10 mouse cellular contexts compared by ENCODE assay signal in genomic region chr10:40328004-40328551, GRCm38 (mm10). TPM values are rescaled to one million over a fixed set of nuclear protein-coding genes. Genes with fewer than 3 reads are reported as not detected.
DNase-seq lines count a peak whose midpoint lies in the region; ATAC-seq lines count a peak whose summit lies in the region.
"Had no signal": no experiment of that assay in that cellular context is flagged by ENCODE, and none has a peak within 500 bp of the region (broad histone marks: within the 10 kb centered on the region; RNA-seq: fewer than 3 reads in every experiment).

No protein-coding gene starts in this region.

- 75% methylated on average over 9 of the region's 9 CpGs for WGBS in kidney, embryonic 15.5 days
- 52% methylated on average over 9 of the region's 9 CpGs for WGBS in intestine, embryonic 14.5 days
- 83% methylated on average over 9 of the region's 9 CpGs for WGBS in forebrain, embryonic 16.5 days
- 86% methylated on average over 9 of the region's 9 CpGs for WGBS in midbrain, embryonic 10.5 days

- no peaks in the 10 kb centered on the region for H3K27me3 ChIP-seq in kidney, embryonic 15.5 days
- H3K27me3 ChIP-seq in intestine, embryonic 14.5 days (replicated peaks; ENCODE audit: control insufficient read depth, insufficient read depth, low read length): no peaks in the 10 kb centered on the region
- no peaks in the 10 kb centered on the region for H3K27me3 ChIP-seq in forebrain, embryonic 16.5 days (replicated peaks; ENCODE audit: control insufficient read depth, insufficient read depth, low read length)
- H3K27me3 ChIP-seq in midbrain, embryonic 10.5 days (ENCODE audit: low read depth, poor library complexity, severe bottlenecking): no peaks in the 10 kb centered on the region
- H3K27me3 ChIP-seq: CH12.LX had no signal

- no peaks in the 10 kb centered on the region for H3K9me3 ChIP-seq in kidney, embryonic 15.5 days (replicated peaks)
- no peaks in the 10 kb centered on the region for H3K9me3 ChIP-seq in intestine, embryonic 14.5 days (ENCODE audit: control insufficient read depth, low read length)
- 0 out of 2 replicates have a peak, but pooled peaks cover 2% of the 10 kb centered on the region for H3K9me3 ChIP-seq in forebrain, embryonic 16.5 days (ENCODE audit: control insufficient read depth, low read length)
- peaks cover 4% of the 10 kb centered on the region; the same call in 1 of the 2 replicates for H3K9me3 ChIP-seq in midbrain, embryonic 10.5 days (replicated peaks)

- no peak overlapping the region for H3K4me2 ChIP-seq in kidney, embryonic 15.5 days
- H3K4me2 ChIP-seq in intestine, embryonic 14.5 days (ENCODE audit: low read length): no peak overlapping the region
- no peak overlapping the region for H3K4me2 ChIP-seq in forebrain, embryonic 16.5 days (ENCODE audit: low read length)

- no peak overlapping the region for H3K4me3 ChIP-seq in kidney, embryonic 15.5 days (replicated peaks)
- H3K4me3 ChIP-seq in intestine, embryonic 14.5 days (ENCODE audit: low read depth, low read length): no peak overlapping the region
- no peak overlapping the region for H3K4me3 ChIP-seq in forebrain, embryonic 16.5 days (replicated peaks; ENCODE audit: low read length)
- H3K4me3 ChIP-seq in midbrain, embryonic 10.5 days: no peak overlapping the region
- H3K4me3 ChIP-seq: embryonic facial prominence, embryonic 10.5 days had no signal

- no peaks in the 10 kb centered on the region for H3K4me1 ChIP-seq in kidney, embryonic 15.5 days
- no peaks in the 10 kb centered on the region for H3K4me1 ChIP-seq in intestine, embryonic 14.5 days (replicated peaks; ENCODE audit: control insufficient read depth, insufficient read depth, low read length)
- no peaks in the 10 kb centered on the region for H3K4me1 ChIP-seq in forebrain, embryonic 16.5 days (replicated peaks; ENCODE audit: control insufficient read depth, insufficient read depth, low read length)
- no peaks in the 10 kb centered on the region for H3K4me1 ChIP-seq in midbrain, embryonic 10.5 days
- H3K4me1 ChIP-seq: embryonic facial prominence, embryonic 10.5 days had no signal

- DNase-seq in kidney, adult 18-20 months: peak; percentile 17
- peak; percentile 91 for DNase-seq in c-Kit-positive CD71-positive TER-119-positive erythroid progenitor cells, embryonic 14.5 days (ENCODE audit: low spot score)
- peak; percentile 63 for DNase-seq in intestine, embryonic 14.5 days (ENCODE audit: low spot score)
- DNase-seq in spleen, postnatal 36 days (ENCODE audit: low spot score in 2 of 2): peak; percentile 20 to 53
- no peak for DNase-seq in Muller cell, postnatal 12 days (ENCODE audit: inconsistent ontology term)
- DNase-seq in midbrain, embryonic 10.5 days (ENCODE audit: low spot score): no peak

- ATAC-seq in kidney, embryonic 15.5 days (replicated peaks; ENCODE audit: low FRiP score): no peak
- peak; percentile 88 for ATAC-seq in intestine, embryonic 14.5 days (replicated peaks; ENCODE audit: low FRiP score, low TSS enrichment, low read depth)
- ATAC-seq in forebrain, embryonic 16.5 days: no peak

- no peak overlapping the region for H3K27ac ChIP-seq in kidney, embryonic 15.5 days
- H3K27ac ChIP-seq in intestine, embryonic 14.5 days (ENCODE audit: low read depth): no peak overlapping the region
- H3K27ac ChIP-seq in forebrain, embryonic 16.5 days (ENCODE audit: low read length): no peak overlapping the region
- H3K27ac ChIP-seq in midbrain, embryonic 10.5 days (replicated peaks): no peak overlapping the region
- H3K27ac ChIP-seq: embryonic facial prominence, embryonic 10.5 days had no signal

- H3K36me3 ChIP-seq in kidney, embryonic 15.5 days: no peaks in the 10 kb centered on the region
- no peaks in the 10 kb centered on the region for H3K36me3 ChIP-seq in intestine, embryonic 14.5 days (ENCODE audit: control insufficient read depth, insufficient read depth, low read length)
- no peaks in the 10 kb centered on the region for H3K36me3 ChIP-seq in forebrain, embryonic 16.5 days (ENCODE audit: control insufficient read depth, insufficient read depth)
- H3K36me3 ChIP-seq in midbrain, embryonic 10.5 days: no peaks in the 10 kb centered on the region
- H3K36me3 ChIP-seq: embryonic facial prominence, embryonic 10.5 days had no signal

- no peak overlapping the region for H3K9ac ChIP-seq in kidney, embryonic 15.5 days
- H3K9ac ChIP-seq in intestine, embryonic 14.5 days (ENCODE audit: low read length): no peak overlapping the region
- H3K9ac ChIP-seq in forebrain, embryonic 16.5 days (replicated peaks; ENCODE audit: low read depth, low read length): no peak overlapping the region

RNA-seq across cellular contexts. Expression of gene Cdk19, which starts 11.3 kb away (rescaled TPM):
- 8.5 and 9.1 TPM in 2 replicates for polyA plus RNA-seq in kidney, embryonic 15.5 days (2015; fragmentation: Nextera tagmentation; extraction: Ambion mirVana)
- polyA plus RNA-seq in intestine, embryonic 14.5 days (2014; fragmentation: Nextera tagmentation; extraction: Ambion mirVana): 8.7 and 9.0 TPM in 2 replicates
- polyA plus RNA-seq in forebrain, embryonic 16.5 days (2015; fragmentation: Nextera tagmentation; extraction: Ambion mirVana): 19.6 and 23.9 TPM in 2 replicates
- 4.1 and 6.3 TPM in 2 replicates for polyA plus RNA-seq in midbrain, embryonic 10.5 days (2016; fragmentation: Nextera tagmentation; extraction: Ambion mirVana)

RNA-seq across cellular contexts. Expression of gene Amd1, which starts 26.1 kb away (rescaled TPM):
- 64.6 and 65.5 TPM in 2 replicates for polyA plus RNA-seq in kidney, embryonic 15.5 days (2015; fragmentation: Nextera tagmentation; extraction: Ambion mirVana)
- polyA plus RNA-seq in intestine, embryonic 14.5 days (2014; fragmentation: Nextera tagmentation; extraction: Ambion mirVana): 77.6 and 90.5 TPM in 2 replicates
- polyA plus RNA-seq in forebrain, embryonic 16.5 days (2015; fragmentation: Nextera tagmentation; extraction: Ambion mirVana): 46.3 and 47.0 TPM in 2 replicates
- polyA plus RNA-seq in midbrain, embryonic 10.5 days (2016; fragmentation: Nextera tagmentation; extraction: Ambion mirVana): 73.2 and 85.1 TPM in 2 replicates

Comparison
In these comparisons a context has a peak if more than half of its experiments do, and no peak if none do; other contexts are left out.
1. DNase-seq: peak in kidney, adult 18-20 months (single experiment), c-Kit-positive CD71-positive TER-119-positive erythroid progenitor cells, embryonic 14.5 days (single experiment), intestine, embryonic 14.5 days (single experiment) and spleen, postnatal 36 days (2 of 2); none in Muller cell, postnatal 12 days (single experiment) and midbrain, embryonic 10.5 days (single experiment).